Mouse (Mus musculus) thymus, adult 2 months (tissue): ENCODE measurements around the gene Myrip. TPM values are rescaled to one million over a fixed set of nuclear protein-coding genes. Genes with fewer than 3 reads are reported as not detected.
"Not testable (repeated sequence)": the region's sequence is repeated elsewhere in the genome, so short reads cannot be mapped to it uniquely, and the experiment has no call there.

Experiments
- DNase-seq: peaks from one replicate; pipeline ENCODE4 v3.0.0; 2021
- H3K27ac ChIP-seq: fragments of 200-500 bp; 2 replicates; pipeline ENCODE4 v1.5.1; 2012; ENCODE audit warnings: low read length, control low read depth; ENCODE audit not compliant: control insufficient read depth, insufficient read depth
- H3K27me3 ChIP-seq: fragments of 200-500 bp; 2 replicates; pipeline ENCODE4 v1.6.1; 2012; ENCODE audit warnings: mild to moderate bottlenecking, low read length, moderate library complexity, mixed read lengths; ENCODE audit not compliant: control insufficient read depth, insufficient read depth
- H3K36me3 ChIP-seq: fragments of 200-500 bp; 2 replicates; pipeline ENCODE4 v1.6.1; 2012; ENCODE audit warnings: mild to moderate bottlenecking, low read length, moderate library complexity; ENCODE audit not compliant: control insufficient read depth, insufficient read depth
- H3K4me1 ChIP-seq: fragments of 200-500 bp; replicated peaks from 2 replicates; pipeline ENCODE4 v1.6.1; 2012; ENCODE audit warnings: low read length; ENCODE audit not compliant: control insufficient read depth, insufficient read depth
- H3K4me3 ChIP-seq: fragments of 200-500 bp; 2 replicates; pipeline ENCODE4 v1.5.1; 2012; ENCODE audit warnings: mild to moderate bottlenecking, low read length, control low read depth, moderate library complexity; ENCODE audit not compliant: control insufficient read depth, insufficient read depth
- CTCF ChIP-seq: fragments of 200-500 bp; IDR thresholded peaks from 2 replicates; pipeline ENCODE4 v1.5.1; 2012; ENCODE audit warnings: mild to moderate bottlenecking, control low read depth, low read length, moderate library complexity, borderline replicate concordance; ENCODE audit not compliant: control insufficient read depth, poor library complexity, insufficient read depth; ENCODE audit errors: extremely low read depth
- POLR2A ChIP-seq: fragments of 200-500 bp; IDR thresholded peaks from 2 replicates; pipeline ENCODE4 v1.6.1; 2012; ENCODE audit warnings: mild to moderate bottlenecking, low read length, control low read depth, moderate library complexity; ENCODE audit not compliant: control insufficient read depth, poor library complexity, insufficient read depth; ENCODE audit errors: extremely low read depth
- WGBS: fragments of 180-500 bp; shearing (Covaris S2); methylation state at CpG from one replicate; pipeline ENCODE4 v1.1.7; 2018; 5-methylcytosine and 5-hydroxymethylcytosine counted together
- polyA plus RNA-seq: library from polyadenylated mRNA; depleted of rRNA; stranded (reverse); fragments of >200 nt; gene quantifications from 2 replicates; pipeline ENCODE4 v1.2.3, GENCODE M21; 2012

The Myrip gene
- polyA plus RNA-seq, 1 experiment, result 1.5 TPM

- H3K27me3 ChIP-seq, result no peaks in the 10 kb centered on the region
- no peaks in the 10 kb centered on the region for H3K4me1 ChIP-seq
- WGBS, result 89% methylated on average over 15 of the region's 15 CpGs
- no peaks in the 10 kb centered on the region for H3K36me3 ChIP-seq
- H3K4me3 ChIP-seq, result no peak overlapping the region
- DNase-seq, result no peak
- TF ChIP-seq CTCF (no peak), POLR2A (no peak)
- no peak overlapping the region for H3K27ac ChIP-seq
These were observed 21.6 kb downstream of the Myrip start for GRCm38 (mm10) chr9:120322702-120323426.

GRCm38 (mm10) chr9:120331048-120331447 lies 29.7 kb downstream of the Myrip start:
- not testable (repeated sequence) for H3K4me3 ChIP-seq, H3K27me3 ChIP-seq, H3K36me3 ChIP-seq, DNase-seq, H3K4me1 ChIP-seq, H3K27ac ChIP-seq
- 81% methylated on average over 3 of the region's 3 CpGs for WGBS

GRCm38 (mm10) chr9:120338172-120338571 lies 36.9 kb downstream of the Myrip start:
- TF ChIP-seq CTCF (no peak), POLR2A (no peak)
- Histone ChIP-seq H3K27me3 (no peaks in the 10 kb centered on the region), H3K4me1 (peaks cover 17% of the 10 kb centered on the region), H3K4me3 (no peak overlapping the region), H3K36me3 (no peaks in the 10 kb centered on the region), H3K27ac (no peak overlapping the region)
- 48% methylated on average over 4 of the region's 4 CpGs for WGBS
- no peak for DNase-seq

- peaks cover 17% of the 10 kb centered on the region for H3K4me1 ChIP-seq
- no peak overlapping the region for H3K4me3 ChIP-seq
- WGBS, result 17% methylated on average over 10 of the region's 10 CpGs
- H3K27ac ChIP-seq, result peak overlapping the region; percentile 31; the same call in 1 of the 2 replicates
- H3K36me3 ChIP-seq, result no peaks in the 10 kb centered on the region
- no peak for TF ChIP-seq CTCF
- no peak for TF ChIP-seq POLR2A
- DNase-seq, result peak; percentile 57
- no peaks in the 10 kb centered on the region for H3K27me3 ChIP-seq
These were observed 38.8 kb downstream of the Myrip start for GRCm38 (mm10) chr9:120339975-120340695.

GRCm38 (mm10) chr9:120343123-120343790 lies 41.9 kb downstream of the Myrip start:
- no peaks in the 10 kb centered on the region for H3K36me3 ChIP-seq
- WGBS, result 65% methylated on average over 4 of the region's 4 CpGs
- DNase-seq, result no peak
- H3K4me3 ChIP-seq, result no peak overlapping the region
- H3K27me3 ChIP-seq, result no peaks in the 10 kb centered on the region
- TF ChIP-seq CTCF (no peak), POLR2A (no peak)
- peaks cover 17% of the 10 kb centered on the region for H3K4me1 ChIP-seq
- H3K27ac ChIP-seq, result no peak overlapping the region

GRCm38 (mm10) chr9:120345651-120346151 lies 44.4 kb downstream of the Myrip start:
- no peaks in the 10 kb centered on the region for H3K36me3 ChIP-seq
- DNase-seq, result no peak
- H3K4me1 ChIP-seq, result peaks cover under 1% of the 10 kb centered on the region; the same call in 1 of the 2 replicates
- no peaks in the 10 kb centered on the region for H3K27me3 ChIP-seq
- no peak overlapping the region for H3K27ac ChIP-seq
- 64% methylated on average over 5 of the region's 5 CpGs for WGBS
- no peak for TF ChIP-seq CTCF
- H3K4me3 ChIP-seq, result no peak overlapping the region
